Mouse (Mus musculus) embryonic facial prominence, embryonic 12.5 days (tissue): ENCODE results near the gene Cdh3. TPM values are rescaled to one million over a fixed set of nuclear protein-coding genes. Genes with fewer than 3 reads are reported as not detected.
A peak's percentile ranks its signal among the peaks of the same experiment; 100 is the strongest.

Source experiments
- ATAC-seq: fragments of 200-750 bp; cut with Nextera tagmentation; 2 replicates; pipeline ENCODE4 v1.8.0; 2017; ENCODE audit not compliant: insufficient number of reproducible peaks, insufficient read depth, low FRiP score, low TSS enrichment
- H3K27ac ChIP-seq: fragments of 300-500 bp; sonication (generic); 2 replicates; pipeline ENCODE4 v1.5.1; 2016; ENCODE audit warnings: mild to moderate bottlenecking
- H3K27me3 ChIP-seq: fragments of 300-500 bp; sonication (generic); 2 replicates; pipeline ENCODE4 v1.6.1; 2016; ENCODE audit warnings: mild to moderate bottlenecking, moderate library complexity
- H3K36me3 ChIP-seq: fragments of 300-500 bp; sonication (generic); 2 replicates; pipeline ENCODE4 v1.6.1; 2016; ENCODE audit warnings: mild to moderate bottlenecking
- H3K4me1 ChIP-seq: fragments of 300-500 bp; sonication (generic); 2 replicates; pipeline ENCODE4 v1.6.1; 2016
- H3K4me2 ChIP-seq: fragments of 300-500 bp; sonication (generic); replicated peaks from 2 replicates; pipeline ENCODE4 v1.6.1; 2016; ENCODE audit warnings: mild to moderate bottlenecking, moderate library complexity
- H3K4me3 ChIP-seq: fragments of 300-500 bp; sonication (generic); 2 replicates; pipeline ENCODE4 v1.5.1; 2016; ENCODE audit warnings: mild to moderate bottlenecking
- H3K9ac ChIP-seq: fragments of 300-500 bp; sonication (generic); 2 replicates; pipeline ENCODE4 v1.6.1; 2016; ENCODE audit warnings: mild to moderate bottlenecking, moderate library complexity
- H3K9me3 ChIP-seq: fragments of 300-500 bp; sonication (generic); 2 replicates; pipeline ENCODE4 v1.6.1; 2016; ENCODE audit warnings: mild to moderate bottlenecking, moderate library complexity
- WGBS: fragments of 180-500 bp; shearing (Covaris S2); methylation state at CpG from one replicate; pipeline ENCODE4 v1.1.7; 2016; 5-methylcytosine and 5-hydroxymethylcytosine counted together
- polyA plus RNA-seq: library from polyadenylated mRNA; unstranded; fragments of >200 nt; fragmentation: Nextera tagmentation; extraction: Ambion mirVana; gene quantifications from 2 replicates; pipeline ENCODE4 v1.2.1, GENCODE M21; 2016

Gene Cdh3
- polyA plus RNA-seq, 1 experiment from 2014 or later: 19.1 TPM

- H3K9me3 ChIP-seq: no peaks in the 10 kb centered on the region
- no peak overlapping the region for H3K9ac ChIP-seq
- WGBS: 49% methylated on average over 8 of the region's 8 CpGs
- H3K27me3 ChIP-seq: peaks cover 17% of the 10 kb centered on the region
- H3K36me3 ChIP-seq: no peaks in the 10 kb centered on the region
- H3K27ac ChIP-seq: no peak overlapping the region
- no peak overlapping the region for H3K4me3 ChIP-seq
- ATAC-seq: no peak
- H3K4me2 ChIP-seq: no peak overlapping the region
- peaks cover 49% of the 10 kb centered on the region for H3K4me1 ChIP-seq
Observed at GRCm38 (mm10) chr8:106509079-106509780, 1.5 kb upstream of the Cdh3 start.

DNA sequence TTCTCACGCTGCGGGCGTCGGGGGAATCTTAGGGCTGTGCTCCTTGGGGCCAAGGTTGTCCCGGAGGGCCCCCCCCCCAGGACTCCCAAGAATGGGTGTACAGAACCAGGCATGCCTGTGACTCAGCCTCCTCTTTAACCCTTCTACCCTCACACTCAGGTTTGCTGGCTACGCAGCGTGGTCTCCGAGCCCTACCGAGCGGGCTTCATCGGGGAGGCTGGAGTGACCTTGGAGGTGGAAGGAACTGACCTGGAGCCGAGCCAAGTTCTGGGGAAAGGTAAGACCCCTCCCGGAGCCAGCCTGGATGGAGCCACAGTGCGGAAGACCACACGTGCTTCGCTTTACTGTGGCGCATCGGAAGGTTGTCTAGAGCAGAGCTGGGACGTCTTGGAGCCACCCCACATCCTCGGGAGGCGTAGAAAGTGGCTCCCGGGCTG, 392 bp downstream of the Cdh3 start:
- WGBS: 1% methylated on average over 22 of the region's 22 CpGs
- Histone ChIP-seq H3K4me1 (peaks cover 49% of the 10 kb centered on the region), H3K4me2 (peak overlapping the region; percentile 76), H3K36me3 (no peaks in the 10 kb centered on the region), H3K4me3 (peak overlapping the region; percentile 41), H3K9me3 (no peaks in the 10 kb centered on the region), H3K27ac (peak overlapping the region; percentile 58), H3K27me3 (peaks cover 17% of the 10 kb centered on the region), H3K9ac (peak overlapping the region; percentile 44)
- ATAC-seq: peak; percentile 43; the same call in 1 of the 2 replicates

DNA sequence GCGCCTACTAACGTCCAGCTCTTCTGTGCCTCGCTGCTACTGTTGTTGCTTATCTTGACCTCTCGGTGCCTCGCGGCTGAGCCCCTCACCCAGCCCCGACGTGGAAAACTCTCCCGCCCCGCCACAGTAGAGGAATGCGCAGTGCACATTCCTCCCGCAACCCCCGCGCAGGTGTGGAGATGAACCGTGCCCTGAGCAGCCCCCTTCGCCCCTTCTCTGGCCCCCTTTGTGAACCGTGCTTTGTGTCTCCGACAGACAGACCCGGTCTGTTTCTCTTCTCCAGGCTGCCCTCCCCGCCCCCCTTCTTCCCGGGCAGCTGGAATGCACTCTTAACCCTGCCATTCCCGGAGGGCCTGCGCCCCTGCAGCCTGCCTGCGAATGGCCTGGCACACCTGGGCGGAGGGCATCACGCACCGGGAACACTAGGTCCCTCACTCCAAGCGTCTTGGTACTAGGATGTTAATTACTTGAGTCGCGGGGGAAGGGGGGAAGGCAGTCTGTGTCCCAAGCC, 895 bp downstream of the Cdh3 start:
- Histone ChIP-seq H3K9me3 (no peaks in the 10 kb centered on the region), H3K4me2 (peak overlapping the region; percentile 76), H3K9ac (peak overlapping the region; percentile 44), H3K4me3 (peak overlapping the region; percentile 41), H3K27ac (peak overlapping the region; percentile 58), H3K27me3 (peaks cover 17% of the 10 kb centered on the region), H3K36me3 (no peaks in the 10 kb centered on the region), H3K4me1 (peaks cover 49% of the 10 kb centered on the region)
- 1% methylated on average over 30 of the region's 30 CpGs for WGBS
- peak; percentile 12; the same call in 1 of the 2 replicates for ATAC-seq

GRCm38 (mm10) chr8:106512475-106513150, 1.9 kb downstream of the Cdh3 start:
- Histone ChIP-seq H3K4me3 (peak overlapping the region; percentile 41; the same call in 1 of the 2 replicates), H3K9me3 (no peaks in the 10 kb centered on the region), H3K27ac (0 out of 2 replicates have a peak overlapping the region, but pooled peaks have one; percentile 17), H3K36me3 (no peaks in the 10 kb centered on the region), H3K4me2 (peak overlapping the region; percentile 76), H3K4me1 (peaks cover 42% of the 10 kb centered on the region), H3K27me3 (peaks cover 17% of the 10 kb centered on the region), H3K9ac (no peak overlapping the region)
- 34% methylated on average over 7 of the region's 7 CpGs for WGBS
- no peak for ATAC-seq

- ATAC-seq: no peak
- Histone ChIP-seq H3K9ac (no peak overlapping the region), H3K4me1 (peaks cover 19% of the 10 kb centered on the region), H3K36me3 (no peaks in the 10 kb centered on the region), H3K4me3 (no peak overlapping the region), H3K27ac (no peak overlapping the region), H3K27me3 (peaks cover 4% of the 10 kb centered on the region; the same call in 1 of the 2 replicates), H3K9me3 (no peaks in the 10 kb centered on the region), H3K4me2 (no peak overlapping the region)
- 24% methylated on average over 1 of the region's 1 CpGs for WGBS
Observed at GRCm38 (mm10) chr8:106515946-106516479, 5.3 kb downstream of the Cdh3 start.

GRCm38 (mm10) chr8:106516581-106516980, 5.9 kb downstream of the Cdh3 start:
- H3K27ac ChIP-seq: no peak overlapping the region
- no peak overlapping the region for H3K4me2 ChIP-seq
- H3K4me3 ChIP-seq: no peak overlapping the region
- no peak overlapping the region for H3K9ac ChIP-seq
- 64% methylated on average over 2 of the region's 2 CpGs for WGBS
- H3K36me3 ChIP-seq: no peaks in the 10 kb centered on the region
- H3K9me3 ChIP-seq: no peaks in the 10 kb centered on the region
- no peaks in the 10 kb centered on the region for H3K27me3 ChIP-seq
- ATAC-seq: no peak
- H3K4me1 ChIP-seq: peaks cover 13% of the 10 kb centered on the region

DNA sequence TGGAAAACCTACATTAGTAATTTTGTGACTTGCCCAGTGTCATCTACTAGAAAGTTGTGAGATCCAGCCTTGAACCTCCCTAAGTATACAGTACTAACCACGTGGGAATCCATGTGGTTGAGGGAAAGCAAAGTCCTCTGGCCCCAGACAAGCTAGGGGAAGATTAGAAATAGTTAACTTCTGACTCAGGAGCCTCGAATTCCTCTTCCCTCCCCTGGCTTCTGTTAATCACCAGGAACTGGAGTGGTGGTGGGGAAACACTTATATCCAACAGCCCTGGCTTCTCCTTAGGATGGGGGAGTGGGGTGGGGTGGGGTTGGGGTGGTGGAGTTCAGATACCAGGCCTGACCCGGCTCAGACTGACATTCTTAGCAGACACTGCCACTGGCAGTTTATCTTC, 8.1 kb downstream of the Cdh3 start:
- no peak for ATAC-seq
- no peaks in the 10 kb centered on the region; the same call in 1 of the 2 replicates for H3K4me1 ChIP-seq
- H3K27ac ChIP-seq: no peak overlapping the region
- H3K4me2 ChIP-seq: no peak overlapping the region
- no peaks in the 10 kb centered on the region for H3K9me3 ChIP-seq
- 13% methylated on average over 3 of the region's 3 CpGs for WGBS
- no peaks in the 10 kb centered on the region for H3K36me3 ChIP-seq
- H3K27me3 ChIP-seq: no peaks in the 10 kb centered on the region
- H3K4me3 ChIP-seq: no peak overlapping the region
- no peak overlapping the region for H3K9ac ChIP-seq

DNA sequence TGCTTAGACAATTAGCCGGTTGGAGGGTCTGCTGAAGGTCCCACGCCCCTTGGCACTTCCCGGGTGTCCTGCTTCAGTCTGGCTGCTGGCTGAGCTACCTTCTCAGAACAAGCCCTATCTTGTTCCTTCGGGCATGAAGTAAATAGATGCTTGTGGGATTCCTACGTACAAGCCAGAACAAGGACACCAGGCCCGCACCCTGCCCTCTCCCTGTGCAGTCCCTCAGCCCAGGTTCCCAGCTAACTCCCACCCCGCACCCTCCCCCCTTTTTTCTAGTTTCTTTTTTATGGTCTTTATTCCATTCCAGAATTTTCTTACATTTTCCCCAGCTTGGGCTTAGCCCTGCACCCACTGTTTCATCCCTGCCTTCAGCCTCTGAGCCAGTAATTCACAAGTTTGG, 9.9 kb downstream of the Cdh3 start:
- Histone ChIP-seq H3K9ac (no peak overlapping the region), H3K36me3 (no peaks in the 10 kb centered on the region), H3K27me3 (no peaks in the 10 kb centered on the region), H3K4me1 (no peaks in the 10 kb centered on the region; the same call in 1 of the 2 replicates), H3K27ac (no peak overlapping the region), H3K4me2 (no peak overlapping the region), H3K4me3 (no peak overlapping the region), H3K9me3 (no peaks in the 10 kb centered on the region)
- 74% methylated on average over 7 of the region's 7 CpGs for WGBS
- peak; percentile 45; the same call in 1 of the 2 replicates for ATAC-seq

DNA sequence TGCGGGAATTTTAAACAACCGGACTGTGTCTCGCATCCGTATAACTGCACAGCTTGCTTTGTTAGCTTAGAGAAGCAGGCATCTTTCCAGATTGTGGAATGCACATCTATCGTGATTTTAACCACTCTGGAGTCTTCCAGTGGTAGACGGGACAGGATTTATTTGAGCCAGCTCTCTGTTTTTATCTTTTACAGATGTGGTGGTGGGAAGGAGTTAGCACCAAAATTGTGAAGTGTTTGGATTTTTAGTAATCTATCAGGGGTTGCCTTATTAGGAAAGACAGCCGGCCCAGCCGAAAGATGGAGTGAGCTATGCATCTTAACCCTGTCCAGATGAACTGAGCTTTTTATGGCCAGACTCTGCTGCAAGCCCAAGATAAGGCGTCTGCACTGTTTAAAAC, 11.2 kb downstream of the Cdh3 start:
- no peaks in the 10 kb centered on the region; the same call in 1 of the 2 replicates for H3K4me1 ChIP-seq
- no peaks in the 10 kb centered on the region for H3K36me3 ChIP-seq
- H3K27me3 ChIP-seq: no peaks in the 10 kb centered on the region
- no peak overlapping the region for H3K4me3 ChIP-seq
- 49% methylated on average over 9 of the region's 9 CpGs for WGBS
- H3K9ac ChIP-seq: no peak overlapping the region
- ATAC-seq: no peak
- H3K27ac ChIP-seq: peak overlapping the region; percentile 58; the same call in 1 of the 2 replicates
- no peaks in the 10 kb centered on the region for H3K9me3 ChIP-seq
- no peak overlapping the region for H3K4me2 ChIP-seq

- Histone ChIP-seq H3K4me3 (no peak overlapping the region), H3K4me2 (no peak overlapping the region), H3K4me1 (no peaks in the 10 kb centered on the region), H3K27me3 (no peaks in the 10 kb centered on the region), H3K9ac (no peak overlapping the region), H3K27ac (no peak overlapping the region), H3K36me3 (no peaks in the 10 kb centered on the region), H3K9me3 (no peaks in the 10 kb centered on the region)
- WGBS: 36% methylated on average over 6 of the region's 6 CpGs
- ATAC-seq: no peak
Observed at GRCm38 (mm10) chr8:106526725-106527124, 16.0 kb downstream of the Cdh3 start.

DNA sequence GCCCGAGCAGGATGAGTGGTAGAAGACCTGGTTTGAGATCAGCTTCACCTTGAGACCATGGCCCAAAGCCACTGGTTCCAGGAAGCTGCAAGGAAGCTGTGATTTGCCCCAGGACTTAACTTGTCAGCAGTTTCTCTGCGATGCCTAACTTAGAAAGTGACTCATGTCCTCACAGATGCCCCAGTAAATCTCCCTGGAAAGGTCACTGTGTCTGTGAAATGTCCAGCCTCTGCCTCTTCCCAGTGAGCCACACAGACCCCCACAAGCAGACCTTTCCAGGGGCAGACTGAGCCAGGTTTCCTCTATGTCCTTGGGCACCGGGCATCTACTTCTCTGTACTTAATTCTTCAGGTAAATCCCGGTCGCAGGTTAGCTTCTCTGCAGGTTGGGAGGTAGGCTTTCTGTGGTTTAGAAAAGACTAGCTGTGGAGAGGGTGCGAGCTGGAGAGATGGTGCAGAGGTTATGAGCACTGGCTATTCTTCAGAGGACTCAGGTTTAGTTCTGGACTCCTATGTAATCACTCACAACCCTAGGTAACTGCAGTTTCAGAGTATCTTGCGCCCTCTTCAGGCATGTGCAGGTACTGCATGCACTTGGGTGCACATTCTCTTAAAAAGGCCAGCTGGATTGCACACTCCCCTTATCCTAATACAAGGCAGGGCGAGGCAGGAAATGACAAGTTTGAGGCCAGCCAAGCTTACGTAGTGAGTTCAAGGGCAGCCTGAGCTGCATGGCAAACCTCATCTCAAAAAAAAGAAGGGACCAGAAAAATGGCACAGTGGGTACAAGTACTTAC, 16.7 kb downstream of the Cdh3 start:
- Histone ChIP-seq H3K4me3 (no peak overlapping the region), H3K9me3 (no peaks in the 10 kb centered on the region), H3K4me1 (no peaks in the 10 kb centered on the region), H3K36me3 (no peaks in the 10 kb centered on the region), H3K27me3 (no peaks in the 10 kb centered on the region), H3K9ac (no peak overlapping the region), H3K27ac (no peak overlapping the region), H3K4me2 (no peak overlapping the region)
- 85% methylated on average over 9 of the region's 9 CpGs for WGBS
- ATAC-seq: no peak
